Mouse (Mus musculus) kidney, adult 2 months (tissue): ENCODE measurements around the gene Tmem192.

ENCODE experiments used
- CTCF ChIP-seq: fragments of 200-500 bp; conservative IDR thresholded peaks from 2 replicates; pipeline ENCODE4 v1.5.1; 2011; ENCODE audit warnings: low read depth, mild to moderate bottlenecking, control low read depth, low read length, moderate library complexity, mixed read lengths; ENCODE audit not compliant: insufficient read depth, insufficient read length
- POLR2A ChIP-seq: fragments of 200-500 bp; IDR thresholded peaks from one replicate; pipeline ENCODE4 v1.6.1; 2011; ENCODE audit warnings: low read depth, low read length, control low read depth

DNA sequence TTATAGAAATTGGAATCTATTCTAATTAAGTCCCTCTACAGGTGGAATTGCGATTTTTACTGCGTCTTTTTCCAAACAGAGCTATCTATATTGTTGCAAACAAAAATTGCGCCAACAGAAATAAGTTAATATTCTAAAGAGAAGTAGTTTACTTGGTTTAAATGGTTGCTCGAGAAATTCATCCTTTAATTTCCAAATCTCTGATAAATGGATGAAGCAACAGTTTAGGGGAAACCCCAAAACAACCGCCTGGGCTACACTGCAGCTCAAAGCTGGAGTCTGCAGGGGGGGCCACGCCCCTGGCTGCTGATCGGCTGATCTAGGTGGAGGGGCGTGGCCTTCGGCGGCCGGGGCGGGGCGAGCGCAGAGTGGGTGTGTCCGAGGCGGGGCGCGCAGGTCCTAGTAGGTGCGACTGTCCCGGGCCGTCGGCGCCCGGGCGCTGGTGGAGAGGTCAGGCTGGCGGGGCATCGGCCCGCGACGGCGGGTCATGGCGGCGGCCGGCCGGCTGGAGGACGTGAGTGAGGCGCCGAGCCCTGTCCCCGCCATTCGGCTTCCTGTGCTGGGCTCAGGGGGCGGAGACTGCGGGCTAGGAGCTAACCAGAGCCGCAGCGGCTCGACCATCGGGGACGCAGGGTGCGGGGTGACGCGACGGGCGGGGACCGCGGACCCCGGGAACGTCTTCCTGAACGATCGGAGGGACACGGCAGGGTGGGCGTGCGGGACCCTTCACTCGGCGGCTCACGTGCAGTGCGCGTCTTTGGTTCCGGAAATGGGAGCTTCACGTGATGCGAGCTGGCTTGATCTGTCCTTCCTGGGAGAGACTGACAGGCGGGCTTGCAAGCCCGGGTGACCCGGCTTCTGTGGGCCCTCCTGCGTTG lies at the start of gene Tmem192:
- TF ChIP-seq POLR2A (no peak), CTCF (no peak)
